Mouse (Mus musculus): ENCODE data around the gene Pxylp1. TPM values are rescaled to one million over a fixed set of nuclear protein-coding genes. Genes with fewer than 3 reads are reported as not detected.
"Not testable (repeated sequence)": the region's sequence is repeated elsewhere in the genome, so short reads cannot be mapped to it uniquely, and the experiment has no call there.

The Pxylp1 gene
- total RNA-seq (2021), result 10 to 100 TPM; 17.1 to 22.0 TPM

DNA sequence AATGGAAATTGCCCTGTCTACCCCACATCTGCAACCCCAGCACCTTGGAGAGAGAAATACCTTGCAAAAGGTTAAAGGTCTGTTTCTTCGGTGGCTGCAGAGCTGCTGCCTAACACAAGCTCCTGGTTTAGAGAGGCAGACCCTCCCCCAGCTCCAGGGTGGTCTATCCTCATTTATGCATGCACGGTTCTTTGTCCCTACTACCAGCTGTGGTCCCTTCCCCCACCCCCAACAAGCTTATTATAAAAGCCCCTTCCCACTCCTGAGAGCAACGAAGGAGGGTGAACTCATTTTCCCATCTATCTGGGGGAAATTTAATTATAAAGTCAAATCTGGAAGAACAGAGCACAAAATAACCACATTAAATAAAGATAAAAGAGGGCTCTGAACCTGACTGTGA, at the start of gene Pxylp1:
Pxylp1 (minus strand) TSS at position 124 of the 400 bp plus-strand sequence.
- intact Hi-C loops (cut with DNase I), result no loop called here
- no peak for DNase-seq (ENCODE audit: low spot score in 2 of 2)

DNA sequence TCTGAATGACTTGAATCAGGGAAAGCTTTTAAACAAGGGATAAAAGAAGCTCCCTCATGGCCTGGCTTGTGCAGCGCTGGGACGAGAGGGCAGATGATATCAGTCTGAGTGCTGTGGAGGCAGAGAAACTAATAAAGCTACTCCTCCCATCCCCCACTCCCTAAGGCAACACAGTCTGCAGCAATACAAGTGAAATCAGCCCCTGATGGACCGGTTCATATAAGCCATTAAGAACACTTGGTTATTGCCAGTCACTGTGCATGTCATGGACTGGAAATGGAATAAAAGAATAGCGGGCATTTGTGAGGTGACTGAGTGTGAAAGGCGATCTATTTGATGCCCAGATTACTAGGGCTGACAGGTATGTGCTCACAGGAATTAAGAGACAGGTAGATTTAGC, 46.4 kb upstream of the Pxylp1 start:
- intact Hi-C loops (cut with DNase I), result no loop called here
- DNase-seq (ENCODE audit: low spot score in 2 of 2), result no peak

DNA sequence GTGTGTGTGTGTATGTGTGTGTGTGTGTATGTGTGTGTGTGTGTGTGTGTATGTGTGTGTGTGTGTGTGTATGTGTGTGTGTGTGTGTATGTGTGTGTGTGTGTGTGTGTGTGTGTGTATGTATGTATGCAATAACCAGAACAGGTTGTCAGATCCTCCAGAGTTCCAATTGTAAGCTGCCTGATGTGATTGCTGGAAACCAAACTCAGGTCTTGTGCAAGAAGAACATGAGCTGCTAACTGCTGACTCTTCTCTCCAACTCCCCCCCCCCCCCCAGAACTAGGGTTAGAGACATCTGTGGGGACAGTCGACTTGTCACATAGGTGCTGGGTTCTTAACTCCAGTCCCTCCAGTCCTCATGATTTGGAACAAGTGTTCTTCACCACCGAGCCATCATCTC, 44.0 kb upstream of the Pxylp1 start:
- intact Hi-C loops (cut with DNase I); DNase-seq (ENCODE audit: low spot score in 2 of 2): not testable (repeated sequence)

DNA sequence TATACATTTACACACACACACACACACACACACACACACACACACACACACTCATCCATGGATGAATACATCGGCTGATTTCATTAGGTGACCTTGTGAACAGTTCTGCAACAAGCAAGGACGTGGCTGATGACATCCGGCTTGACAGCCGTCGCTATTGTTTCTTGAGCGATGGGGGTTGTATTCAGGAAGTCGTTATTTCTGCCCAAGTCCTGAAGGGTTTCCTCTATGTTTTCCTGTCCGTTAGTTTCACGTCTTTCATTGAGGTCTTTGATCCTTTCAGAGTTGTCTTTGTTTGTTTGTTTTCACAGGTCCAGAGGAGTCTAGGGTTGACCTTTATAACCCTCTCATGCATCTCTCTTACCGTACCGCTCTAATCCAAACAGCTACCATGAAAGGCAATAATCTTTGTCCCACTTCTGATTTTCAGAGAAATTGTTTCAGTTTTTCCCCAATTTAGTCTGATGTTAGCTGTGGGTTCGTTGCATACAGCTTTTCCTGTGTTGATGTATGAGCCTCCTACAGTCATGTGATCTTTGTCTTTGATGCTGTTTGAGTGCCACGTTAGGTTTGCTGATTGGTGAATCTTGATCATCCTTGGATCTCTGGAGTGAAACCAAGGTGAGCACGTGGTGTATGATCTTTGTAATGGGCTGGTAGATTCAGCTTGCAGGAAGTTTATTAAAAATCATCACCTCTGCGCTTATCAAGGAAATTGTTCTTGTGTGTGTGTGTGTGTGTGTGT, 43.3 kb upstream of the Pxylp1 start:
- intact Hi-C loops (cut with DNase I), result no loop called here
- no peak for DNase-seq (ENCODE audit: low spot score in 2 of 2)

DNA sequence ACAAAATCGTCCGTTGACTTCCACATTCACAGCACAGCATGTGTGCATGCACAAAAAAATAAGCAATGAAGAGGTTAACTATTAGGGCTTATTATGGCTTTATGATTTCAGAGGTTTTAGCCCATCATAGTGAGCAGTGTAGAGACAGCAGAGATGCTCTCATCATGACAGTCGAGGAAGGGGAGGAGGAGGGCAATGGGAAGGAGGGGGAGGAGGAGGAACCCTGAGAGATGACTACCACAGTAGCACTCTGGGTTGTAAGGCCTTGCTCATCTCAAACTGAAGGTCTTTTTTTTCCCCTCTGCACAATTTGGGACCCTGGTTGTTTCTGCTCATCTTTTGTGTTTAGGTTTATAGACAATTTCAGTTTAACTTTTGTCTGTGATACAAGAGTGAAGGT, 42.3 kb upstream of the Pxylp1 start:
- no peak for DNase-seq (ENCODE audit: low spot score in 2 of 2)
- intact Hi-C loops (cut with DNase I), result no loop called here

DNA sequence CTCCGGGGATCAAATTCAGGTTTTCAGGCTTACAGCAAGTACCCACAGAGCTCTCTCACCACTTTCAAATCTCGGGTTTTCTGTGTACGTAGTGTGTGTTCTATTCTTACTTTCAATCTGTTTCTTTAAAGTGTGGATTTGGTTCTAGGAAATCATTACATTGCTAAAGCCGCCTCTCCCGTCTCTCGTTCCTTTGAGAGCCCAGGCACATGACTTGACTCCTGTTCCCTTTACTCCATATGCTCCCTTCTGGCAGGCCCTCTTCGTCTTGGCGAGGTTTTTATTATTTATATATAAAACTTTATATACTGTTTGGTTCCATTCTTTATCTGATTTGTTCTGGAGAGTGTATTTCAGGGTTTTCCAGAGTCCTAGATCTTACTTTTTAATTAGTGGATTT, 40.3 kb upstream of the Pxylp1 start:
- DNase-seq (ENCODE audit: low spot score in 2 of 2), result peak in 1 of 2 experiments; percentile 58
- intact Hi-C loops (cut with DNase I), result no loop called here

DNA sequence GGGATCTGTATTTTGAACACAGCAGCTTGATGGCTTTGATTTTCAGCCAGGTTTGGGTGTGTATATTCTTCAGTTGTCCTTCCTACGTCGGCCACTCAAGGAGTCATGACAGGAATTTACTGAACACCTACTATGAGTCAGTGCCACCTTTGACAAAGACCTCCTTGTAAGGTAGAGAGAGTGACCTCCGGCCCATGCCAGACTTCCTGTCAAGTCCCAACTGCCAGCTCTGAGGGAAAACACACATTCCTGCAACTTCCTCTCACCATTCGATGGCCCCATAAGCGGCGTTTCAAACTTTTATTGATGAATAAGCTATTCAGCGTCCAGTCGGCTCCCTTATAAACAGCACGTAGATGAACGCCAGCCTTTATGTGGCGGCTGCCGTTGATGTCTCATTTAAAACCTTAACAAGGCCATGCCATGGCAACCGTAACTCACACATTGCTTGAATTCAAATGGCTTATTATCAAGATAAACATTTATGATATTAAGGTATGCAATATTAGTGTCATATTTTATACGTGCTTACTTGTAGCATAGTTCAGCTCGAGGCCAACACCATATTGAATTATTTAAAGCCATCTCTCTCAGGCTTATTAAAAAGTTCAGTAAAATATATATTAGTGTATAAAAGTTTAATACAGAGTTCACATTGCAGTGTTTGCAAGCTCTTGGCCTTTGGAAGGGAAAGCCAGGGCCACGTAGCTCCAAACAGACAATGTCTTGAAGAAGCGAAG, 31.3 kb upstream of the Pxylp1 start:
- intact Hi-C loops (cut with DNase I), result no loop called here
- no peak for DNase-seq (ENCODE audit: low spot score in 2 of 2)

DNA sequence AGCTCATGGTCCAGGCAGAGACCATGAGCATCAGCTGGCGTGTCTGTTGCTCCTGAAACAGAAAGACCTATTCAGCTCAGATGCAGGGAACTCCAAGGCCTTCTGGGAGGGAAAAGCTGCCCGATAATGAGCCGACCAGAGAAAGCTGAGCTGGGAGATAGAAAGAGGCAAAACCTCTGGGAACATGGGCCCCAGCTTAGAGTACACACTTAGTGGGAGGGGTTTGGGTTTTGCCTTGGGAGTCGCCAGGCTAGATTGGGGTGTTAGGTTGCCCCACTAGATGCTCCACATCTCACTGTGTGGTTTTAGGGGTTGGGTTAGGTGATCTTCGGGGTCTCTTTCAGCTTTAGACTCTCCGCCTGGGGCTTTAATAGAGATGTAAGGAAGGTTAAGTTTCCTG, 30.6 kb upstream of the Pxylp1 start:
- no peak for DNase-seq (ENCODE audit: low spot score in 2 of 2)
- intact Hi-C loops (cut with DNase I), result no loop called here

DNA sequence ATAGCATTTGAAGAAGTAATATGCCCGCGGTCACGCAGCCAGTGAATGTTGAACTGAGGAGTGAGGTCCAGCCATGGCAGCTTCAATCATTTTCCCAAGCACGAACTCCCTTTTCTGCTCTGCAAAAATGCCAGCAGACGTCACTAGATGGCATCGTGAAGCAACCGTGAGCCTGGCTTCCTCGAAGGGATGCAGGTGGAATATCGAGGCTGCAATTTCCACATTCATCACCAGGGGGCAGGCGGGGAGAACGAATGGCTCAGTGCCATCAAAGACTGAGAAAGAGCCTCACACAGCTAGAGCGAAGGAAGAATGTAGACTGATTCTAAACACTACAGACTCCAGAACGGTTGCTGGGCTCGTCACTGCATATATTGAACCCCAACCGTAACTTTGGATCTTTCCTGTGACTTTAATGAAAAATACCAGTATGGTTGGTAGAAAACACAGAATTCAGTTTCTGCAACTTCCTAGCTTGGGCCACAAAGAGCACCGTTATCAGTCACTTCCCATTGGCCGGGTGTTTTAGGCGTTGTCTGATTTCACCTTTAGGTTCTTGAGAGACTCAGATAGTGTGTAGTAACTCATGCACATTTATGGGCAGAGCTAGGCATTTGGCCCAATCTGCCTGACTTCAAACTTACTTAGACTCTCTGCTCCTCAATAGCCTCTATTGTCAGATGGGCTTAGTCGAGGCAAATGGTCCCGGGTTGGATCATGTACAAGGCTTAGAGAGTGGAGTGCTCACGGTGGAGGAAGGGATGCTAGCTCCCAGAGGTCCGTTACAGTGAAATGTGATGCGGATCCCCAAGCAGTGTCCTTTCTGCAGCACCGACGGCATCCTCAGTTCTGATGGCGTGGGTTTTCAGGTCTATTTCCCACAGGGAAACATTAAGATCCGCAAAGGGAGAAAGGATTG, 24.4 kb upstream of the Pxylp1 start:
- intact Hi-C loops (cut with DNase I), result loop anchor here (1.0 to 5.0 kb wide), 3 partner anchors 44 to 245 kb away; no protein-coding TSS in a partner anchor
- DNase-seq (ENCODE audit: low spot score in 2 of 2), result peak; percentile 97 to 99

DNA sequence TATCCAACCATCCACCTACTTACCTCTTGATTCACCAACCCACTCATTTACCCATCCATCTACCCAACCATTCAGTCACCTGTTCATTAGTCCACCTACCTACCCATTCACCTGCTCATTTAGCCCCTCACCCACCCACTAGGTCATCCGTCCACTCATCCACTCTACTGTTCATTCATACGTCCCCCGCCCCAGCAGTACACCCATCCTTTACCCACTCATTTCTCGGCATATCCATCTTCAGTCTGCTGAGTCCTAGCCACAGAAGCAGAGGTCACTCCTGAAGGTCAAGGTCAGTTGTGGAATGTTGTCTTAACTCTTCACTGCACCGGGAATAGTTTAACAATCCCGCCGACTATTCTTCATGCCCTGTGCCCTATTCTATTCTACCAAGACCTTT, 23.6 kb upstream of the Pxylp1 start:
- DNase-seq (ENCODE audit: low spot score in 2 of 2), result no peak
- intact Hi-C loops (cut with DNase I), result loop anchor here (1.0 to 5.0 kb wide), 3 partner anchors 45 to 246 kb away; no protein-coding TSS in a partner anchor

DNA sequence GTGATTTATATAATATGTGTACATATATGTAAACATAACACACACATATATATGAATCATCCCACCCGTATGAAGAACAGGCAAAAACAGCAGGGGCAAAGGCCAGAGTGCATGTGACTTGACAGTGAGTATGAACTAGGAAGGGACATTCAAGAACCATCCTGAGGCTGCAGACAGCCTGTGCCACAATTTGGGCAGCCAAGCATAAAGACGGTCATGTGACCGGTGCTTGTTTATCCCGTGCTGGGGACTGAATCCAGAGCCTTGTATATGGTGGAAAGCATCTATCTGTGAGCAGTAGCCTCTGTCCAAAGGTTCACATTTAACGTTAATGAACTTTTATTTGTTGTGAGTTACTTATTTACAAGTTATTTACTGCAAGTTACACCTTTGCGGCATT, 22.4 kb upstream of the Pxylp1 start:
- intact Hi-C loops (cut with DNase I), result loop anchor here (5.0 kb wide), 1 partner anchor 247 kb away; no protein-coding TSS in a partner anchor
- DNase-seq (ENCODE audit: low spot score in 2 of 2), result no peak

DNA sequence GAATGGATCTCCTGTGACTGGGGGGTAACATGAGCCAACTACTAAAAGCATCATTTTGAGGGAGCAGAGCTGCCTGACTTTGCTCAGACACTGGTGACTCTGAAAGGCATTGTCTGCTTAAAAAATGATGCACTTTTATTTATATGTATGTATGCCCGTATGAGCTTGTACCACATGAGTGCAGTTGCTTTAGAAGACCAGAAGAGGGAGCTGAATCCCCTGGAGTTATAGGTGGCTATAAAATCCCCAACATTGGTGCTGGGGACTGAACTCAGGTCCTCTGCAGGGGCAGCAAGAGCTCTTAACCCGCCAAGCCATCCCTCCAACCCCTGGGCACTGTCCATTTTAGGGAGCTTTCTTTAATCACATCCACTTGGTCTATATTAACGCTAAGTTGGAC, 21.5 kb upstream of the Pxylp1 start:
- DNase-seq (ENCODE audit: low spot score in 2 of 2), result no peak
- intact Hi-C loops (cut with DNase I), result no loop called here

DNA sequence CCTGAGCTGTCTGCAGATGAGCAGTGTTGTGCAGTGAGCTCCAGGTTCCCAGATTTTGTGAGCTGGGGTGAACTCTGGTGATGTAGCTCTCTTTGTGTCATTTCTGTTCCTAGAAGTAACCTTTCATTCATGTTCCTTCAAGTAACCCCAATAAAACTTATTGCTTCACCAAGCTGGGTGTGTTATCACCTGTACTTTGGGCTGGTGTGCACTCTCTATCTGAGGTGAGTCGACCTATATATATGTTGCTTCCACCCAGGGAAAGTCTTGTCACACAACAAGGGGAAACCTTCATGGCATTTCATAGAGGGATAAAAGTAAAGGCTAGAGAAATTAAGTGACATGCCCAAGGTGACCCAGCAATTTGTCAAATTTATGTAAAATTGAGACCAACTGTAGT, 17.0 kb upstream of the Pxylp1 start:
- intact Hi-C loops (cut with DNase I), result no loop called here
- DNase-seq (ENCODE audit: low spot score in 2 of 2), result no peak

DNA sequence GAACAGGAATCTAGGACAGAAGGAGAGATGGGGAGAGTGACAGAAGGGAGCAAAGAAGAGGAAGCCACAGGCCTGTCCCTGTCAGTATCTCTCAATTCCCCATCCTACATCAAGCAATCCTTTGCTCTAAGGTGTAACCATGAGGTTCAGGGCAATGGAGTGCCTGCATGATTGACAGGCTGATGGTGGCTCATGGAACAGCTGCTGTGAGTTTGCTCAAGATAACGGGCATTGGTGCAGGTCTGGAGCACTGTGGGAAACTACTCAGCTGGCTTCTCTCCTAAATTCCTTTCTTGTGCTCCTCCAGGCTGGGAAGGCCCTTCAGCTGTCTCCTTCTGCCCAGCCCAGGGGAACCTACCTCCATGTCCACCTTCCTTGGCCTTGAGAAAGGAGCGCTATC, 16.3 kb upstream of the Pxylp1 start:
- intact Hi-C loops (cut with DNase I), result no loop called here
- DNase-seq (ENCODE audit: low spot score in 2 of 2), result no peak

DNA sequence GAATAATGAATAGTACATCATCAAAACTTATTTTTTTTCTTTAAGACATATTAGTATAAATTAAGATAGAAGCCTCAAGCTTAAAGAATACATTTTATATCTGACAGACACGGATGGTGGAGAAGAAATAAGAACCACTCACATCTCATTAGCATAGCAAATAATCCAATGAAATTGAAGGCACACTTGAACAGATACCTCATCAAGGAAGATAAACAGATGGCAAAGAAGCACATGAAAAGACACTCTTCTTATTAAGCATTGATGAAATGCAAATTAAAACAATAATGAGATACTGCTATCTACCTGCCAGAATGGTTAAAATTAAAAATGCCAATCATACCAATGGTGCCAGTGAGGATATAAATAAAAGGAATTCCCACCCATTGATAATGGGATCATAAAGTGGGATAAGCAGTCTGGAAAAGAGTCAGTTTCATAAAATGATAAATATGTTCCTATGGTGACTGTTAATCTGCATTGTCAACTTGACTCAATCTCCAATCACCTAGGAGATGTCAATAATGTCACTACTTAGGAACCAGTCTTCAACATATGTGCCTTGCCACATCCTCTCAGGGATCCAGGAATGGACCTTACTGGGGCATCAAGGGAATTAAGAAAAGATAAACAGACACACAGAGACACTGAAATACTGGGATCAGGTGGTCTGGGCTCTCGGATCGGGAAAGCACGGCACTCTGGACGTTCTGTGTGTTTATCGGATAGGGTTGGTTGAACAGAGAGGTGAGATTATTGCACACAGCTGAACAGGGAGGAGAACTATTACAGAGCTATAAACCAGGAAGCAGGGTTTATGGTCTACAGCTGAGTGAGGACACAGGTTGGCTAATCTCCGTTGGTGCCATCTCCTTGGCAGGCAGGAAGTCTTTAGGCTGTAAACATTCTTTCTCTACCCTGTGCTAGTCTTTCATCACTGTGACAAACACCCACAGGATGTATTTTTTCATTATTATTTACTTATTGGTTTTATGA, 12.2 kb upstream of the Pxylp1 start:
- intact Hi-C loops (cut with DNase I), result loop anchor here (5.0 kb wide), 1 partner anchor 128 kb away; no protein-coding TSS in a partner anchor
- no peak for DNase-seq (ENCODE audit: low spot score in 2 of 2)

DNA sequence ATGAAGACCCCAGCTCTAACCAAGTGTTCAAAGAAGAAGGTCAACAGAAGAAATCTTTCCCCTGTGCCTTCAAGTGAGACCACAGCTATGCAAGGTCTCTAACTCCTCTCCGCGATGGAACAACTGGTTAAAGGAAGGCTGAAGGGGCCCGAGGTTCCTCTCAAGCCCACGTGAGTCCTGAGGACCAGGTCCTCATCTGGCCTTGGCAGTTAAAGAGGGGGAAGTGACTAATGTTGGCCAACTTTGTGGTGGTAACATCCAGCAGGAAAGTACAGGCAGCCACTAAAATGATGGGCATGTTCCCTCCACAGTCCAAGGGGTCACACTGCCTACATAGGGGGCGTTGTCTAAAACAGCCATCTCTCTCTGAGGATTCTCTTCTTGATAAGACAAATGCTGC, 7.2 kb upstream of the Pxylp1 start:
- intact Hi-C loops (cut with DNase I), result loop anchor here (5.0 kb wide), 1 partner anchor 133 kb away; no protein-coding TSS in a partner anchor
- no peak for DNase-seq (ENCODE audit: low spot score in 2 of 2)

DNA sequence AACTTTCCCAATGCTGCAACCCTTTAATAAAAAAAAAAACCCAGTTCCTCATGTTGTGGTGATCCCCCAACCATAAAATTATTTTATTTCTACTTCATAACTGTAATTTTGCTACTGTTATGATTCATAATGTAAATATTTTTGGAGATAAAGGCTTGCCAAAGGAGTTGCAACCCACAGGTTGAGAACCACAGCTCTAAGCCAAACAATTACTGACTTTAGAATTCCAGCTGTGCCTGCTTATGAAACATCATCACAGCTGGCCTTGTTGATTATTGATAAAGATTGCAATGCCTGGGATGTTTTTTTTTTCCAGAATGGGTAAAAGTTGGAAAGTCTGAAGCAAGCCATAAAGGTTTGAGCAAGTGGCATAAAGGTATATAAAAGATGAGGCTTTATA, 6.5 kb upstream of the Pxylp1 start:
- intact Hi-C loops (cut with DNase I), result no loop called here
- no peak for DNase-seq (ENCODE audit: low spot score in 2 of 2)

DNA sequence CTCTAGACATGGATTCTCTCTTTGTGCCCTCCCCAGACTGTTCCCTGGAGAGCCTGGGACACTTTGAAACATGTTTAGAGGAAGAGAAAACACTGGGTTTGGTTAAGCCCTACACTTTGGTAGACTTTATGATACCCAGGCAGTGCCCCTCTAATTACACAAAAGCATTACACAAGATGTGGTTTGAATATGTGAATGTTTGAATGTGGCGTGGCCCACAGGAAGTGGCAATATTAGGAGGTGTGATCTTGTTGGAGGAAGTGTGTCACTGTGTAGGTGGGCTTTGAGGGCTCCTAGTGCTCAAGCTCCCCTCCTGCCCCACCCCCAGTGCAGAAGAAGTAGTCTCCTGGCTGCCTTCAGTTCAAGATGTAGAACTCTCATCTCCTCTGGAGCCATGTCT, 4.2 kb upstream of the Pxylp1 start:
- DNase-seq (ENCODE audit: low spot score in 2 of 2), result no peak
- intact Hi-C loops (cut with DNase I), result no loop called here

DNA sequence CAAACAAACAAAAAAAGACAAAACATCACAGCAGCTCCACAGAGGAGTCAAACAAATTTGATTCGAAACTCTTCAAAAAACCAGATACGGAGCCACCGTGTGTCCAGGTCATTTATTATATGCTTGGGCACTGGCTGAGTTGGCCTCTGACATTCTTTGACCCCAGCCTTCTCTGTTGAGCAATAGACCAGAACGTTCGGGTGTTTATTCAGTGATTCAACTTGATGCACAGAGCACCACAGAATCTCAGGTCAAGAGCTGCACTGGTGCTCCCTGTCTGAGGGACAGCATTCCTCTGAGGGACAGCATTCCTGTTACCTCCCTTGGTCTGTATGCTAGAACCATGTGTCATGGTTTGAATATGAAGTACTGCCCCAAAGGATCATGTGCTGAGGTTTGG, 1.1 kb upstream of the Pxylp1 start:
- DNase-seq (ENCODE audit: low spot score in 2 of 2), result no peak
- intact Hi-C loops (cut with DNase I), result no loop called here

Measured in left cerebral cortex, postnatal 25 days (tissue).